Mouse (Mus musculus): ENCODE results near the gene Rtl10. TPM values are rescaled to one million over a fixed set of nuclear protein-coding genes. Genes with fewer than 3 reads are reported as not detected.

The Rtl10 gene
- total and polyA plus RNA-seq, 3 experiments, result 5.9 to 13.3 TPM; not detected in 1

GRCm38 (mm10) chr16:18497865-18498515 lies 711 bp upstream of the Rtl10 start:
- H3K27me3 ChIP-seq (ENCODE audit: control insufficient read depth in 1 of 2, insufficient read depth in 2 of 2, low read length in 2 of 2), result no peaks in the 10 kb centered on the region
- H3K9me3 ChIP-seq (replicated peaks; ENCODE audit: insufficient read depth, low read length), result no peaks in the 10 kb centered on the region
- H3K9ac ChIP-seq (ENCODE audit: control insufficient read depth, low read depth, low read length, poor library complexity, severe bottlenecking), result peak overlapping the region; percentile 85
- TF ChIP-seq ZNF384 (IDR thresholded peaks at IDR 0.05; ENCODE audit: low read depth, low read length) (peak; percentile 93), MYC (IDR thresholded peaks at IDR 0.05; ENCODE audit: low read depth, low read length) (0 out of 2 replicates have a peak, but pooled peaks have one; percentile 39), CHD1 (IDR thresholded peaks at IDR 0.05; ENCODE audit: low read depth, low read length) (no peak), EP300 (IDR thresholded peaks at IDR 0.05; ENCODE audit: low read depth in 1 of 2, low read length in 2 of 2) (peak in 1 of 2 experiments; percentile 5; a peak in 1 of 4 replicates), ETS1 (IDR thresholded peaks at IDR 0.05; ENCODE audit: low read depth, low read length) (no peak), GATA1 (IDR thresholded peaks at IDR 0.05; ENCODE audit: low read depth, low read length) (0 out of 2 replicates have a peak, but pooled peaks have one; percentile 20)
- peaks cover 10 to 17% of the 10 kb centered on the region in 2 experiments for H3K4me1 ChIP-seq (ENCODE audit: control insufficient read depth in 1 of 2, insufficient read depth in 2 of 2, low read length in 2 of 2)
- H3K36me3 ChIP-seq (ENCODE audit: control insufficient read depth in 1 of 2, insufficient read depth in 2 of 2, low read length in 2 of 2), result peaks cover 0 to 10% of the 10 kb centered on the region in 2 experiments
- H3K4me3 ChIP-seq (ENCODE audit: control insufficient read depth in 1 of 2, insufficient read depth in 1 of 2, low read depth in 2 of 2, low read length in 2 of 2), result peak overlapping the region; percentile 70 to 85
- DNase-seq (ENCODE audit: low read depth, low spot score), result peak; percentile 83
- H3K79me2 ChIP-seq (ENCODE audit: control insufficient read depth, insufficient read depth, low read length, poor library complexity), result peaks cover 29% of the 10 kb centered on the region
- peak overlapping the region; percentile 88 for H3K27ac ChIP-seq (ENCODE audit: control insufficient read depth, low read depth, low read length)

- peak overlapping the region; percentile 70 to 96 for H3K4me3 ChIP-seq (ENCODE audit: control insufficient read depth in 1 of 2, insufficient read depth in 1 of 2, low read depth in 2 of 2, low read length in 2 of 2)
- no peak for DNase-seq (ENCODE audit: low read depth, low spot score)
- H3K4me1 ChIP-seq (ENCODE audit: control insufficient read depth in 1 of 2, insufficient read depth in 2 of 2, low read length in 2 of 2), result peaks cover 10 to 17% of the 10 kb centered on the region in 2 experiments
- TF ChIP-seq EP300 (IDR thresholded peaks at IDR 0.05; ENCODE audit: low read depth in 1 of 2, low read length in 2 of 2), result no peak
- TF ChIP-seq E2F4 (IDR thresholded peaks at IDR 0.05; ENCODE audit: borderline replicate concordance, low read depth, low read length), result no peak
- no peak for TF ChIP-seq MAFK (IDR thresholded peaks at IDR 0.05; ENCODE audit: borderline replicate concordance, low read depth, low read length)
- TF ChIP-seq MAX (IDR thresholded peaks at IDR 0.05; ENCODE audit: low read length), result no peak; the same call in 1 of the 2 replicates
- peak in 1 of 2 experiments; percentile 2; a peak in 1 of 4 replicates for TF ChIP-seq POLR2A (IDR thresholded peaks at IDR 0.05; ENCODE audit: control insufficient read depth in 1 of 2, insufficient read depth in 1 of 2, low read depth in 1 of 2, low read length in 2 of 2, poor library complexity in 1 of 2)
- H3K36me3 ChIP-seq (ENCODE audit: control insufficient read depth in 1 of 2, insufficient read depth in 2 of 2, low read length in 2 of 2), result peaks cover 0 to 10% of the 10 kb centered on the region in 2 experiments
- peak overlapping the region; percentile 4 for H3K27ac ChIP-seq (ENCODE audit: control insufficient read depth, low read depth, low read length)
- H3K9ac ChIP-seq (ENCODE audit: control insufficient read depth, low read depth, low read length, poor library complexity, severe bottlenecking), result peak overlapping the region; percentile 90
- H3K27me3 ChIP-seq (ENCODE audit: control insufficient read depth in 1 of 2, insufficient read depth in 2 of 2, low read length in 2 of 2), result no peaks in the 10 kb centered on the region
- H3K79me2 ChIP-seq (ENCODE audit: control insufficient read depth, insufficient read depth, low read length, poor library complexity), result peaks cover 29% of the 10 kb centered on the region
- no peaks in the 10 kb centered on the region for H3K9me3 ChIP-seq (replicated peaks; ENCODE audit: insufficient read depth, low read length)
Observed at GRCm38 (mm10) chr16:18498996-18499395, 295 bp downstream of the Rtl10 start.

- peaks cover 10 to 17% of the 10 kb centered on the region in 2 experiments for H3K4me1 ChIP-seq (ENCODE audit: control insufficient read depth in 1 of 2, insufficient read depth in 2 of 2, low read length in 2 of 2)
- no peaks in the 10 kb centered on the region for H3K27me3 ChIP-seq (ENCODE audit: control insufficient read depth in 1 of 2, insufficient read depth in 2 of 2, low read length in 2 of 2)
- no peak overlapping the region for H3K4me3 ChIP-seq (ENCODE audit: control insufficient read depth in 1 of 2, insufficient read depth in 1 of 2, low read depth in 2 of 2, low read length in 2 of 2)
- TF ChIP-seq GATA1 (IDR thresholded peaks at IDR 0.05; ENCODE audit: low read depth, low read length), result no peak
- H3K9ac ChIP-seq (ENCODE audit: control insufficient read depth, low read depth, low read length, poor library complexity, severe bottlenecking), result no peak overlapping the region
- peaks cover 0 to 10% of the 10 kb centered on the region in 2 experiments for H3K36me3 ChIP-seq (ENCODE audit: control insufficient read depth in 1 of 2, insufficient read depth in 2 of 2, low read length in 2 of 2)
- DNase-seq (ENCODE audit: low read depth, low spot score), result no peak
- peaks cover 29% of the 10 kb centered on the region for H3K79me2 ChIP-seq (ENCODE audit: control insufficient read depth, insufficient read depth, low read length, poor library complexity)
- H3K9me3 ChIP-seq (replicated peaks; ENCODE audit: insufficient read depth, low read length), result no peaks in the 10 kb centered on the region
- H3K27ac ChIP-seq (ENCODE audit: control insufficient read depth, low read depth, low read length), result no peak overlapping the region
Observed at GRCm38 (mm10) chr16:18501531-18501930, 2.8 kb downstream of the Rtl10 start.
